Mouse (Mus musculus) ES-E14 (cell line): ENCODE data around the gene Mapk13.

Experiments
- CHD2 ChIP-seq: IDR thresholded peaks from 2 replicates; pipeline ENCODE4 v1.6.1; 2014; ENCODE audit warnings: mild to moderate bottlenecking, low read depth, low read length, inconsistent platforms
- ZC3H11A ChIP-seq: IDR thresholded peaks from 2 replicates; pipeline ENCODE4 v1.6.1; 2012; ENCODE audit warnings: low read depth, mild to moderate bottlenecking, inconsistent platforms, low read length, borderline replicate concordance
- ZNF384 ChIP-seq: IDR thresholded peaks from 2 replicates; pipeline ENCODE4 v1.6.1; 2012; ENCODE audit warnings: low read depth, low read length, inconsistent platforms

GRCm38 (mm10) chr17:28800281-28800670, 31.2 kb downstream of the Mapk13 start:
- TF ChIP-seq ZC3H11A, result no peak
- TF ChIP-seq ZNF384, result no peak
- no peak for TF ChIP-seq CHD2
